ENCODE assay signal across 8 mouse cellular contexts in the genomic region with DNA sequence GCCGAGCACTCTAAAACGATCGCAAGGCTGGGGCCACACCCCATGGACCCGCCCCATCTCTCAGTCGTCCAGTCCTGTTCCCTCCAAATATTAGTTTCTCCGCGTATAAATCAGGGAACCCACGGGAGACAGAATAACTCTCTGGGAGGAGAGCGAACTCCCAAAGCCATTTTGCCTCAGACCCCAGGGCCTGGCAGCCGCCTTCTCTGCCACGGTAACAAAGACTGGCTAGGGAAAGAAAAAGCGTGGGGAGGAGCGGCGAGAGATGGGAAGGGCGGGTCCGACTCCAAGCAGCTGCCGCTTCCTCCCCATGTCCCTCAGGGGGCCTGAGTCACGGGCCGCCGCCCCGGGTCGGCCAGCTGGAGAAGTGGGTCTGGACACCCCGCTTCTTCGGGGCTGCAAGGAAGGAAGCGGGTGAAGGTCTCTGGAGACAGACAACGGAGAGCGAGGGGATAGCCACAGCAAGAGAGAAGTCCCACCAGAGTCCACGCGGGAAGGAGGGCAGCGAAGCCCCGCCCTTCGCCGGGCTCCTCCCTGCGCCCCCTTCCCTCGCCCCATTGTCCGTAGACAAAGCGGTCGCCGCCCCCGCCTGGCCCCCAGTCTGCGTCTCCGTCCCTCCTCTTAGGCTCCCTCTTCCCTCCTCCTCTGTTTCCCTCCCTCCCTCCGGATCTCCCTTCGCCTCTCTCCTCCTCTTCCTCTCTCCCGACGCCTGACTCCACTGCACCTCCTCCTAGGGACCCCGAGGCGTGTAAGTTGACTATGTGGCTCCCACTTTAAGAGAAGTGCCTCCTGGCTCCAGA. TPM values are rescaled to one million over a fixed set of nuclear protein-coding genes. Genes with fewer than 3 reads are reported as not detected.
A peak's percentile ranks its signal among the peaks of the same experiment; 100 is the strongest.
DNase-seq lines count a peak whose midpoint lies in the region; ATAC-seq and TF ChIP-seq lines count a peak whose summit lies in the region.

Gene Ppp1r18 (plus strand): TSS at position 113 of the 800 bp plus-strand sequence.

- peak; percentile 56 for ATAC-seq in hindbrain, embryonic 16.5 days
- no peak for ATAC-seq in liver, embryonic 14.5 days (ENCODE audit: insufficient read depth)
- ATAC-seq in neural tube, embryonic 11.5 days (ENCODE audit: insufficient read depth, low FRiP score, low TSS enrichment): peak; percentile 65

- H3K4me3 ChIP-seq in layer of hippocampus, adult 2 months: peak within 1 kb of the TSS; percentile 73
- peak within 1 kb of the TSS; percentile 74 for H3K4me3 ChIP-seq in hindbrain, embryonic 16.5 days (ENCODE audit: low read length)
- H3K4me3 ChIP-seq in liver, embryonic 14.5 days (ENCODE audit: insufficient read depth in 1 of 2, low read depth in 2 of 2, low read length in 2 of 2): peak within 1 kb of the TSS; percentile 50 to 64
- peak within 1 kb of the TSS; percentile 77 for H3K4me3 ChIP-seq in neural tube, embryonic 11.5 days (ENCODE audit: low read depth, low read length)

- peaks cover 38% of the 10 kb centered on the region for H3K4me1 ChIP-seq in hindbrain, embryonic 16.5 days (ENCODE audit: control insufficient read depth, insufficient read depth, low read depth, low read length)
- H3K4me1 ChIP-seq in liver, embryonic 14.5 days (replicated peaks; ENCODE audit: control insufficient read depth in 2 of 2, insufficient read depth in 2 of 2, low read length in 1 of 2): peaks cover 11 to 14% of the 10 kb centered on the region in 2 experiments
- H3K4me1 ChIP-seq in neural tube, embryonic 11.5 days (ENCODE audit: control insufficient read depth, insufficient read depth, low read length): peaks cover 28% of the 10 kb centered on the region

- under 1% methylated on average over 47 of the region's 48 CpGs for WGBS in hindbrain, embryonic 16.5 days
- 1% methylated on average over 48 of the region's 48 CpGs for WGBS in liver, embryonic 14.5 days (ENCODE audit: insufficient replicate concordance)
- under 1% methylated on average over 42 of the region's 48 CpGs for WGBS in neural tube, embryonic 11.5 days

- H3K27ac ChIP-seq in layer of hippocampus, adult 2 months: peak within 1 kb of the TSS; percentile 88
- peak within 1 kb of the TSS; percentile 98 for H3K27ac ChIP-seq in hindbrain, embryonic 16.5 days (ENCODE audit: low read depth, low read length)
- H3K27ac ChIP-seq in liver, embryonic 14.5 days: no peak within 1 kb of the TSS
- H3K27ac ChIP-seq in neural tube, embryonic 11.5 days (ENCODE audit: low read depth, low read length): peak within 1 kb of the TSS; percentile 98

- no peak for TF ChIP-seq CTCF in layer of hippocampus, adult 2 months (conservative IDR thresholded peaks at IDR 0.05)
- TF ChIP-seq CTCF in liver, embryonic 14.5 days (IDR thresholded peaks at IDR 0.05; ENCODE audit: low read depth): no peak

- no peak for TF ChIP-seq EP300 in liver, embryonic 14.5 days (IDR thresholded peaks at IDR 0.05; ENCODE audit: low read depth)

- DNase-seq in layer of hippocampus, adult 2 months (ENCODE audit: low spot score in 2 of 2): no peak
- DNase-seq in layer of hippocampus, adult 9-10 months (ENCODE audit: low spot score): no peak
- peak; percentile 40 for DNase-seq in brain, adult 2 months (ENCODE audit: low read depth, low spot score)
- peak; percentile 53 to 67 for DNase-seq in gastrocnemius, adult 8-10 months (ENCODE audit: low spot score in 2 of 2)
- no peak for DNase-seq in liver, embryonic 14.5 days (ENCODE audit: low read depth in 3 of 3, low spot score in 3 of 3)
- DNase-seq in neural tube, embryonic 11.5 days (ENCODE audit: low spot score): peak; percentile 90
- DNase-seq in thymus, postnatal 25 days: peak; percentile 50

- no peaks in the 10 kb centered on the region for H3K9me3 ChIP-seq in hindbrain, embryonic 16.5 days (ENCODE audit: control insufficient read depth, low read length)
- H3K9me3 ChIP-seq in liver, embryonic 14.5 days (ENCODE audit: control insufficient read depth, low read length): no peaks in the 10 kb centered on the region
- no peaks in the 10 kb centered on the region for H3K9me3 ChIP-seq in neural tube, embryonic 11.5 days (ENCODE audit: control insufficient read depth, low read length)

- no peaks in the 10 kb centered on the region for H3K36me3 ChIP-seq in hindbrain, embryonic 16.5 days (ENCODE audit: control insufficient read depth, insufficient read depth, low read length)
- H3K36me3 ChIP-seq in liver, embryonic 14.5 days (replicated peaks; ENCODE audit: control insufficient read depth, insufficient read depth, low read depth): no peaks in the 10 kb centered on the region
- H3K36me3 ChIP-seq in neural tube, embryonic 11.5 days (ENCODE audit: control insufficient read depth, insufficient read depth, low read length): 0 out of 2 replicates have a peak, but pooled peaks cover under 1% of the 10 kb centered on the region

- peak within 1 kb of the TSS; percentile 95 for H3K9ac ChIP-seq in hindbrain, embryonic 16.5 days (ENCODE audit: low read depth, low read length)
- peak within 1 kb of the TSS; percentile 23 for H3K9ac ChIP-seq in liver, embryonic 14.5 days (replicated peaks)
- H3K9ac ChIP-seq in neural tube, embryonic 11.5 days (ENCODE audit: low read length): peak within 1 kb of the TSS; percentile 94

- peak within 1 kb of the TSS; percentile 95 for H3K4me2 ChIP-seq in hindbrain, embryonic 16.5 days (ENCODE audit: low read length)
- peak within 1 kb of the TSS; percentile 65 for H3K4me2 ChIP-seq in liver, embryonic 14.5 days (ENCODE audit: low read depth)
- H3K4me2 ChIP-seq in neural tube, embryonic 11.5 days (ENCODE audit: low read depth): peak within 1 kb of the TSS; percentile 86

- no peaks in the 10 kb centered on the region for H3K27me3 ChIP-seq in hindbrain, embryonic 16.5 days (replicated peaks; ENCODE audit: control insufficient read depth, insufficient read depth, low read length)
- peaks cover 55% of the 10 kb centered on the region for H3K27me3 ChIP-seq in liver, embryonic 14.5 days (ENCODE audit: control insufficient read depth, insufficient read depth, low read length)
- H3K27me3 ChIP-seq in neural tube, embryonic 11.5 days (ENCODE audit: control insufficient read depth, insufficient read depth, low read length): no peaks in the 10 kb centered on the region

RNA-seq across cellular contexts. Expression of gene Ppp1r18, which starts in this region (rescaled TPM):
- total RNA-seq in layer of hippocampus, adult 2 months (2021): 1 to 10 TPM; 8.7 to 9.8 TPM
- 1 to 10 TPM; 2.4 to 4.7 (median 3.3) TPM for total RNA-seq in gastrocnemius, adult 8-10 months (2022)
- 18.9 and 24.4 TPM in 2 replicates for polyA plus RNA-seq in hindbrain, embryonic 16.5 days (2015; fragmentation: Nextera tagmentation; extraction: Ambion mirVana)
- 8.7 and 10.7 TPM in 2 replicates for polyA plus RNA-seq in liver, embryonic 14.5 days (2012; rRNA removed)
- polyA plus RNA-seq in liver, embryonic 14.5 days (2014; fragmentation: Nextera tagmentation; extraction: Ambion mirVana): 8.2 and 8.7 TPM in 2 replicates
- polyA plus RNA-seq in neural tube, embryonic 11.5 days (2014; fragmentation: Nextera tagmentation; extraction: Ambion mirVana): 34.9 and 39.3 TPM in 2 replicates

Comparison
In these comparisons a context has a peak if more than half of its experiments do, and no peak if none do; other contexts are left out.
1. DNase-seq: peak in brain, adult 2 months (single experiment), gastrocnemius, adult 8-10 months (2 of 2), neural tube, embryonic 11.5 days (single experiment) and thymus, postnatal 25 days (single experiment); none in layer of hippocampus, adult 2 months (0 of 2), layer of hippocampus, adult 9-10 months (single experiment) and liver, embryonic 14.5 days (0 of 3).
2. H3K9ac ChIP-seq: peak in every context shown above with its lines; median percentile 95 in hindbrain, embryonic 16.5 days; 94 in neural tube, embryonic 11.5 days; 23 in liver, embryonic 14.5 days.
3. Peak in every context shown above with its lines, with median percentiles within 50 percentile points of each other: H3K4me3 ChIP-seq and H3K4me2 ChIP-seq.